Mouse (Mus musculus) liver, embryonic 14.5 days (tissue): ENCODE results near the gene Tmco1.

Experiments used
- CTCF ChIP-seq: IDR thresholded peaks from 2 replicates; pipeline ENCODE4 v1.5.1; 2016; ENCODE audit warnings: antibody characterized with exemption, low read depth, control low read depth
- EP300 ChIP-seq: IDR thresholded peaks from 2 replicates; pipeline ENCODE4 v1.6.1; 2016; ENCODE audit warnings: antibody characterized with exemption, low read depth

GRCm38 (mm10) chr1:167289567-167290262 is 18.5 kb upstream of the Tmco1 start:
- TF ChIP-seq CTCF, result no peak
- no peak for TF ChIP-seq EP300
